Mouse (Mus musculus) CH12.LX (cell line): ENCODE measurements around the gene Aurkb.
A peak's percentile ranks its signal among the peaks of the same experiment; 100 is the strongest.

Experiments
- CTCF ChIP-seq, 2 experiments: IDR thresholded peaks in 1 of 2; conservative IDR thresholded peaks in 1 of 2; 2 replicates each; pipeline ENCODE4 v1.5.1; 2011 to 2012; ENCODE audit warnings: low read depth in 2 of 2, low read length in 2 of 2, improper control_type of control experiment in 1 of 2, inconsistent platforms in 1 of 2, mild to moderate bottlenecking in 1 of 2, moderate library complexity in 1 of 2
- EP300 ChIP-seq: IDR thresholded peaks from 2 replicates; pipeline ENCODE4 v1.6.1; 2011; ENCODE audit warnings: low read length, improper control_type of control experiment
- GABPA ChIP-seq: IDR thresholded peaks from 2 replicates; pipeline ENCODE4 v1.6.1; 2012; ENCODE audit warnings: low read depth, low read length, improper control_type of control experiment, inconsistent platforms; ENCODE audit not compliant: insufficient replicate concordance
- KAT2A ChIP-seq: IDR thresholded peaks from 2 replicates; pipeline ENCODE4 v1.6.1; 2012; ENCODE audit warnings: low read length, improper control_type of control experiment, inconsistent platforms; ENCODE audit not compliant: insufficient replicate concordance
- MAFK ChIP-seq: IDR thresholded peaks from 2 replicates; pipeline ENCODE4 v1.6.1; 2011; ENCODE audit warnings: low read length, improper control_type of control experiment; ENCODE audit not compliant: insufficient replicate concordance
- NRF1 ChIP-seq: IDR thresholded peaks from 2 replicates; pipeline ENCODE4 v1.6.1; 2014; ENCODE audit warnings: low read depth, mild to moderate bottlenecking, inconsistent platforms, low read length, improper control_type of control experiment, moderate library complexity
- POLR2A ChIP-seq: IDR thresholded peaks from 2 replicates; pipeline ENCODE4 v1.6.1; 2011; ENCODE audit warnings: low read depth, mild to moderate bottlenecking, improper control_type of control experiment, low read length
- RAD21 ChIP-seq: IDR thresholded peaks from 2 replicates; pipeline ENCODE4 v1.6.1; 2011; ENCODE audit warnings: low read depth, mild to moderate bottlenecking, low read length, improper control_type of control experiment, moderate library complexity
- SIN3A ChIP-seq: IDR thresholded peaks from 2 replicates; pipeline ENCODE4 v1.6.1; 2012; ENCODE audit warnings: low read length, improper control_type of control experiment, inconsistent platforms
- SMC3 ChIP-seq: IDR thresholded peaks from 2 replicates; pipeline ENCODE4 v1.6.1; 2011; ENCODE audit warnings: low read depth, low read length, improper control_type of control experiment
- USF1 ChIP-seq: IDR thresholded peaks from 2 replicates; pipeline ENCODE4 v1.6.1; 2014; ENCODE audit warnings: low read depth, mild to moderate bottlenecking, inconsistent platforms, low read length, improper control_type of control experiment
- ZKSCAN1 ChIP-seq: IDR thresholded peaks from 2 replicates; pipeline ENCODE4 v1.6.1; 2012; ENCODE audit warnings: low read depth, inconsistent platforms, low read length, improper control_type of control experiment, borderline replicate concordance
- ZMIZ1 ChIP-seq: IDR thresholded peaks from 2 replicates; pipeline ENCODE4 v1.6.1; 2012; ENCODE audit warnings: low read depth, mild to moderate bottlenecking, inconsistent platforms, low read length, improper control_type of control experiment
- ZNF384 ChIP-seq: IDR thresholded peaks from 2 replicates; pipeline ENCODE4 v1.6.1; 2012; ENCODE audit warnings: low read depth, low read length, improper control_type of control experiment, inconsistent platforms

GRCm38 (mm10) chr11:69096987-69097900 lies 51.8 kb downstream of the Aurkb start:
- TF ChIP-seq KAT2A (no peak), POLR2A (peak; percentile 50; the same call in 1 of the 2 replicates), ZMIZ1 (no peak), NRF1 (no peak), ZKSCAN1 (no peak), ZNF384 (peak; percentile 76; the same call in 1 of the 2 replicates), MAFK (no peak), CTCF (conservative IDR thresholded peaks at IDR 0.05 in 1 of 2, IDR thresholded peaks at IDR 0.05 in 1 of 2; ENCODE audit: low read depth in 2 of 2, low read length in 2 of 2) (no peak), SMC3 (no peak), SIN3A (peak; percentile 98), GABPA (no peak), USF1 (peak; percentile 88), EP300 (0 out of 2 replicates have a peak, but pooled peaks have one; percentile 16), RAD21 (no peak)
